8 mouse cellular contexts compared by ENCODE assay signal in genomic region chr5:149264405-149264804, GRCm38 (mm10). TPM values are rescaled to one million over a fixed set of nuclear protein-coding genes. Genes with fewer than 3 reads are reported as not detected.
A peak's percentile ranks its signal among the peaks of the same experiment; 100 is the strongest.
DNase-seq lines count a peak whose midpoint lies in the region; ATAC-seq and TF ChIP-seq lines count a peak whose summit lies in the region.

Gene Alox5ap (plus strand): TSS chr5:149264767.

- no peaks in the 10 kb centered on the region for H3K36me3 ChIP-seq in intestine, embryonic 14.5 days (ENCODE audit: control insufficient read depth, insufficient read depth, low read length)
- H3K36me3 ChIP-seq in intestine, postnatal 0 days (ENCODE audit: control insufficient read depth, insufficient read depth), result no peaks in the 10 kb centered on the region
- no peaks in the 10 kb centered on the region for H3K36me3 ChIP-seq in ES-E14 (ENCODE audit: control insufficient read depth, insufficient read depth, low read length, poor library complexity, severe bottlenecking)
- H3K36me3 ChIP-seq in limb, embryonic 11.5 days (ENCODE audit: control insufficient read depth, insufficient read depth, low read length), result no peaks in the 10 kb centered on the region

- no peak for TF ChIP-seq CTCF in intestine, postnatal 0 days (IDR thresholded peaks at IDR 0.05; ENCODE audit: low read depth)
- no peak for TF ChIP-seq CTCF in bone marrow, adult 2 months (IDR thresholded peaks at IDR 0.05; ENCODE audit: control insufficient read depth, insufficient read depth, low read length)

- H3K4me1 ChIP-seq in intestine, embryonic 14.5 days (replicated peaks; ENCODE audit: control insufficient read depth, insufficient read depth, low read length), result no peaks in the 10 kb centered on the region
- no peaks in the 10 kb centered on the region for H3K4me1 ChIP-seq in intestine, postnatal 0 days (replicated peaks; ENCODE audit: control insufficient read depth, insufficient read depth, low read length)
- peaks cover 0 to 4% of the 10 kb centered on the region in 2 experiments; a peak in 1 of 4 replicates for H3K4me1 ChIP-seq in ES-E14 (ENCODE audit: control insufficient read depth in 2 of 2, insufficient read depth in 2 of 2, low read length in 2 of 2, poor library complexity in 1 of 2)
- no peaks in the 10 kb centered on the region; the same call in 1 of the 2 replicates for H3K4me1 ChIP-seq in bone marrow, adult 2 months (ENCODE audit: control insufficient read depth, insufficient read depth, low read length)
- no peaks in the 10 kb centered on the region; the same call in 1 of the 2 replicates for H3K4me1 ChIP-seq in limb, embryonic 11.5 days (ENCODE audit: control insufficient read depth, insufficient read depth, low read length)

- no peak for DNase-seq in intestine, embryonic 14.5 days (ENCODE audit: low spot score)
- DNase-seq in ES-E14 (ENCODE audit: low read depth, low spot score), result no peak
- DNase-seq in limb, embryonic 11.5 days (ENCODE audit: low spot score), result no peak
- no peak for DNase-seq in B cell, adult 2 months
- DNase-seq in urinary bladder, postnatal 10 days (ENCODE audit: low spot score), result no peak
- no peak for DNase-seq in thymus, postnatal 14 days

- H3K27me3 ChIP-seq in intestine, embryonic 14.5 days (replicated peaks; ENCODE audit: control insufficient read depth, insufficient read depth, low read length), result no peaks in the 10 kb centered on the region
- no peaks in the 10 kb centered on the region for H3K27me3 ChIP-seq in intestine, postnatal 0 days (replicated peaks; ENCODE audit: control insufficient read depth, insufficient read depth, low read length)
- H3K27me3 ChIP-seq in limb, embryonic 11.5 days (ENCODE audit: control insufficient read depth, insufficient read depth, low read length), result no peaks in the 10 kb centered on the region

- WGBS in intestine, embryonic 14.5 days, result 55% methylated on average over 4 of the region's 4 CpGs
- 56% methylated on average over 4 of the region's 4 CpGs for WGBS in intestine, postnatal 0 days
- WGBS in bone marrow, adult 2 months, result 4% methylated on average over 4 of the region's 4 CpGs
- WGBS in limb, embryonic 11.5 days, result 54% methylated on average over 4 of the region's 4 CpGs

- H3K9ac ChIP-seq in intestine, embryonic 14.5 days (ENCODE audit: low read length), result no peak within 1 kb of the TSS
- no peak within 1 kb of the TSS for H3K9ac ChIP-seq in intestine, postnatal 0 days (ENCODE audit: low read depth, low read length)
- H3K9ac ChIP-seq in ES-E14 (ENCODE audit: insufficient read depth, low read depth, low read length, poor library complexity, severe bottlenecking), result peak within 1 kb of the TSS; percentile 15; the same call in 1 of the 2 replicates
- no peak within 1 kb of the TSS for H3K9ac ChIP-seq in limb, embryonic 11.5 days (ENCODE audit: low read length)

- no peaks in the 10 kb centered on the region for H3K9me3 ChIP-seq in intestine, embryonic 14.5 days (ENCODE audit: control insufficient read depth, low read length)
- H3K9me3 ChIP-seq in intestine, postnatal 0 days (ENCODE audit: control insufficient read depth), result no peaks in the 10 kb centered on the region
- no peaks in the 10 kb centered on the region for H3K9me3 ChIP-seq in ES-E14 (ENCODE audit: control insufficient read depth, insufficient read depth, low read depth, low read length)
- H3K9me3 ChIP-seq in limb, embryonic 11.5 days (ENCODE audit: control insufficient read depth, low read length), result no peaks in the 10 kb centered on the region

- in situ Hi-C loops in ES-E14 (cut with MboI; ENCODE audit: low sequenced_read_pairs in 2 of 2, unreplicated experiment in 2 of 2), result no loop called here

- H3K27ac ChIP-seq in intestine, embryonic 14.5 days (ENCODE audit: low read depth), result no peak within 1 kb of the TSS
- H3K27ac ChIP-seq in intestine, postnatal 0 days (ENCODE audit: low read depth, low read length), result no peak within 1 kb of the TSS
- H3K27ac ChIP-seq in ES-E14 (ENCODE audit: insufficient read depth, low read depth, low read length, poor library complexity, severe bottlenecking), result no peak within 1 kb of the TSS
- peak within 1 kb of the TSS; percentile 90 for H3K27ac ChIP-seq in bone marrow, adult 2 months (ENCODE audit: control insufficient read depth, insufficient read depth, low read depth, low read length, poor library complexity)
- no peak within 1 kb of the TSS for H3K27ac ChIP-seq in limb, embryonic 11.5 days (replicated peaks; ENCODE audit: low read depth, low read length)

- H3K4me2 ChIP-seq in intestine, embryonic 14.5 days (ENCODE audit: low read length), result no peak within 1 kb of the TSS
- H3K4me2 ChIP-seq in intestine, postnatal 0 days (replicated peaks; ENCODE audit: low read depth), result no peak within 1 kb of the TSS
- no peak within 1 kb of the TSS for H3K4me2 ChIP-seq in limb, embryonic 11.5 days (ENCODE audit: low read depth, severe bottlenecking)

- no peak within 1 kb of the TSS for H3K4me3 ChIP-seq in intestine, embryonic 14.5 days (ENCODE audit: low read depth, low read length)
- no peak within 1 kb of the TSS for H3K4me3 ChIP-seq in intestine, postnatal 0 days (ENCODE audit: low read depth, low read length)
- no peak within 1 kb of the TSS for H3K4me3 ChIP-seq in ES-E14 (ENCODE audit: insufficient read depth in 1 of 2, low read depth in 1 of 2, low read length in 2 of 2, poor library complexity in 1 of 2, severe bottlenecking in 1 of 2)
- H3K4me3 ChIP-seq in bone marrow, adult 2 months (replicated peaks; ENCODE audit: control insufficient read depth, low read depth, low read length), result peak within 1 kb of the TSS; percentile 82
- H3K4me3 ChIP-seq in limb, embryonic 11.5 days (ENCODE audit: low read depth, low read length), result no peak within 1 kb of the TSS

- TF ChIP-seq POLR2A in bone marrow, adult 2 months (IDR thresholded peaks at IDR 0.05; ENCODE audit: borderline replicate concordance, control insufficient read depth, low read depth, low read length), result no peak

- ATAC-seq in intestine, embryonic 14.5 days (replicated peaks; ENCODE audit: low FRiP score, low TSS enrichment, low read depth), result no peak
- no peak for ATAC-seq in intestine, postnatal 0 days
- no peak for ATAC-seq in limb, embryonic 11.5 days (ENCODE audit: insufficient number of reproducible peaks, low FRiP score, low TSS enrichment, low read depth)

TF ChIP-seq in ES-E14, 5 proteins besides CTCF, POLR2A, EP300 and RAD21:
- TF ChIP-seq MAFK (IDR thresholded peaks at IDR 0.05; ENCODE audit: insufficient read depth, low read depth, low read length) (no peak), HCFC1 (IDR thresholded peaks at IDR 0.05; ENCODE audit: borderline replicate concordance, insufficient read depth, low read length) (no peak), ZC3H11A (IDR thresholded peaks at IDR 0.05; ENCODE audit: borderline replicate concordance, low read depth, low read length) (no peak), ZNF384 (IDR thresholded peaks at IDR 0.05; ENCODE audit: low read depth, low read length) (no peak)

RNA-seq across cellular contexts. Expression of gene Alox5ap, which starts in this region (rescaled TPM):
- 9.3 and 10.4 TPM in 2 replicates for polyA plus RNA-seq in intestine, embryonic 14.5 days (2014; fragmentation: Nextera tagmentation; extraction: Ambion mirVana)
- polyA plus RNA-seq in intestine, postnatal 0 days (2015; fragmentation: Nextera tagmentation; extraction: Ambion mirVana), result 4.6 and 4.9 TPM in 2 replicates
- 20.7 and 23.0 TPM in 2 replicates for total RNA-seq in ES-E14 (2012; rRNA removed)
- polyA plus RNA-seq in bone marrow, adult 2 months (2011; ENCODE audit: insufficient read depth, insufficient read length, low replicate concordance, missing spikeins), result 150 and 287 TPM in 2 replicates
- polyA plus RNA-seq in limb, embryonic 11.5 days (2014; fragmentation: Nextera tagmentation; extraction: Ambion mirVana), result 10.6 and 11.3 TPM in 2 replicates

Comparison
In these comparisons a context has a peak if more than half of its experiments do, and no peak if none do; other contexts are left out.
1. RNA of gene Alox5ap (polyA plus RNA-seq): 150 to 287 TPM in bone marrow, adult 2 months; 10.6 to 11.3 TPM in limb, embryonic 11.5 days, 9.3 to 10.4 TPM in intestine, embryonic 14.5 days and 4.6 to 4.9 TPM in intestine, postnatal 0 days; every median in the first group is over 10 times any median in the second.